Mouse (Mus musculus): ENCODE data around the gene Ppm1n. TPM values are rescaled to one million over a fixed set of nuclear protein-coding genes. Genes with fewer than 3 reads are reported as not detected.
A peak's percentile ranks its signal among the peaks of the same experiment; 100 is the strongest.

Gene Ppm1n
- polyA plus RNA-seq (2016; fragmentation: Nextera tagmentation; extraction: Ambion mirVana), result 0.20 TPM in 1 of 2 replicates, not detected in the other

DNA sequence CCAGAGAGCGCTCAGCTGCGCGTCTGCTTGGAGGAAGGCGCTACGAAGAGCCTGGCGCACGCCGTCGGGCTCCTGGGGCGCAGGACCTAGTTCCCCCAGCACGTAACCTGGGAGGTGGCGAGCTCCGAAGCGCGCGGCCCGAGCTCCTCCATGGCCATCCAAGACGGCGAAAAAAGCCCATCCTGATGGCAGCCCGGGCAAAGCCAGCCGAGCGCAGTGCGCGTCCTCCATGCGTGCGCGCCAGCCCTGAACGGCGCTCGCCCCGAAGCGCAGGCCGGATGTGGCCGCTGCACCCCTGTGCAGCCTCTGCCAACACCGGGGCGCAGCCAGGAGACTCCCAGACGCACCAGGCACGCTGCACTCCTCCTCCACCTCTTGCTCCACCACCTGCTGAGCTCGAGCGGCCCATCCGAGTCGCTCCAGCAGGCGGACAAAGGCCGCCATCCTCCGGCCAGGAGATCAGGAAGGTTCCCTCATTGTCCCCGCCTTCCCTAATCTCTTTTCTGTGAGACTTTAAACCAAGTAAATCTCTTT is at the start of gene Ppm1n:
Gene Ppm1n, minus strand, starts transcription at position 484 of the 534 bp plus-strand sequence.
- H3K27me3 ChIP-seq (replicated peaks), result peaks cover 43% of the 10 kb centered on the region
- H3K9ac ChIP-seq, result no peak within 1 kb of the TSS

DNA sequence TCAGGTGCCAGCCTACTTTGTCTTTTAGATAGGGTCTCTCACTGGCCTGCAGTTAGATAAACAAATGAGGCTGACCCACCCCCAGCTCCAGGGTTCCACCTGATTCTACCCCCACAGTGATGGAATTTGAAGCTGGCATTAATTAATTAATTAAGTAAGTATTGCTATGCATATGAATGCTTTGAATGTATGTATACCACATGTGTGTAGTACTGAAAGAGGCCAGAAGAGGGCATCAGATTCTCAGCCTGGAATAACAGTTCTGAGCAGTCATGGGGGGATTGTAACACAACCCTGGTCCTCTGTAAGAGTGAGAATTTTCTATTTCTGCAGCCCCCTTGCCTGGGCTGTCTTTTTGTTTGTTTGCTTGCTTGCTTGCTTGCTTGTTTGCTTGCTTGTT is 48.6 kb upstream of the Ppm1n start:
- Histone ChIP-seq H3K36me3 (no peaks in the 10 kb centered on the region), H3K9me3 (no peaks in the 10 kb centered on the region), H3K9ac (no peak overlapping the region), H3K4me3 (no peak overlapping the region), H3K4me1 (peaks cover 17% of the 10 kb centered on the region), H3K27me3 (replicated peaks) (no peaks in the 10 kb centered on the region), H3K27ac (no peak overlapping the region), H3K4me2 (replicated peaks) (no peak overlapping the region)
- ATAC-seq (ENCODE audit: low FRiP score, low read depth), result no peak

More for the DNA sequence above, at the start of gene Ppm1n:
- Histone ChIP-seq H3K4me1 (peaks cover 8% of the 10 kb centered on the region), H3K9me3 (no peaks in the 10 kb centered on the region), H3K4me2 (replicated peaks) (peak within 1 kb of the TSS; percentile 51), H3K36me3 (no peaks in the 10 kb centered on the region), H3K4me3 (peak within 1 kb of the TSS; percentile 24), H3K27ac (no peak within 1 kb of the TSS)
- WGBS, result 1% methylated on average over 46 of the region's 46 CpGs
- ATAC-seq (ENCODE audit: low FRiP score, low read depth), result no peak

DNA sequence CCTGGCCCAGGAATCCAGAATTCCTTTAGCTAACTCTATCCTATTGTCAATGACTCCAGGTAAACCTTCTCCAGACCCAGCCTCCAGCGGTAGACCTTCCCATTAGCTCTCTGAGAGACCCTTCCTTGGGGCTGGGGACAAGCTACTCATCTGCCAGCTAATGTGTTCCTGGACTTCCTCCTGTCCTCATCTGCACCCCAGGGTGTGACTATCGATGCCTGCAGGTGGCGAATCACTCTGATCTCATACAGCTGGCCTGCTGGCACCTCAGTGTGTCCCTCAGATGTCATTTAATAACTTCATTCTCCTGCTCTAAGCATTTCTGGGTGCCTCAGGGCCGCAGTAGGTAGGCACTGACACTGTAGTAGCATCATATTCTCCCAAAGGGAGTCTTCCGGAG is 47.9 kb upstream of the Ppm1n start:
- no peaks in the 10 kb centered on the region for H3K27me3 ChIP-seq (replicated peaks)
- 77% methylated on average over 5 of the region's 5 CpGs for WGBS
- H3K36me3 ChIP-seq, result no peaks in the 10 kb centered on the region
- 0 out of 2 replicates have a peak overlapping the region, but pooled peaks have one; percentile 3 for H3K9ac ChIP-seq
- no peak for ATAC-seq (ENCODE audit: low FRiP score, low read depth)
- no peak overlapping the region for H3K4me3 ChIP-seq
- peak overlapping the region; percentile 74; the same call in 1 of the 2 replicates for H3K4me2 ChIP-seq (replicated peaks)
- peaks cover 13% of the 10 kb centered on the region for H3K4me1 ChIP-seq
- H3K9me3 ChIP-seq, result no peaks in the 10 kb centered on the region
- no peak overlapping the region for H3K27ac ChIP-seq

DNA sequence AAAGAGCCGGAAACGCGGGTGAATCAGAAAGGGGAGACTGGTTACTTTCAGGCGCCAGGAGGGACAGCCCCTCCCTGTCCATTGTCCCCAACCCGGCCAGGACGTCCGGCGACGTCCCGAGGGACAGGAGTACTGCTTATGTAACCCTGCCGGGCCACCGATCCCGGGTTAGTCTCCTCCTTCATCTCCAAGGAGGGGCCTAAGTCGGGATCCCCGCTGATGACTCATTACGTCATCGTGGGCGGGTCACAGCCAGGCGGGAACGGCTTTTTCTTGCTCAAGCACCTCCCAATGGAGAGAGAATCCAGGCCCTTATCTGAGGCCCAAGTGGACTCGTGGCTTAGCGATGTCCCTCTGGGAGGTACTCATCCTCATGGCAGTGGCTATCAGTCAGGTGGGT is 47.3 kb upstream of the Ppm1n start:
- peak; percentile 55 for ATAC-seq (ENCODE audit: low FRiP score, low read depth)
- Histone ChIP-seq H3K27ac (no peak overlapping the region), H3K4me3 (peak overlapping the region; percentile 31), H3K4me2 (replicated peaks) (peak overlapping the region; percentile 74), H3K36me3 (no peaks in the 10 kb centered on the region), H3K27me3 (replicated peaks) (no peaks in the 10 kb centered on the region; the same call in 1 of the 2 replicates), H3K9me3 (no peaks in the 10 kb centered on the region), H3K9ac (peak overlapping the region; percentile 42), H3K4me1 (peaks cover 13% of the 10 kb centered on the region)
- WGBS, result 0% methylated on average over 22 of the region's 22 CpGs

DNA sequence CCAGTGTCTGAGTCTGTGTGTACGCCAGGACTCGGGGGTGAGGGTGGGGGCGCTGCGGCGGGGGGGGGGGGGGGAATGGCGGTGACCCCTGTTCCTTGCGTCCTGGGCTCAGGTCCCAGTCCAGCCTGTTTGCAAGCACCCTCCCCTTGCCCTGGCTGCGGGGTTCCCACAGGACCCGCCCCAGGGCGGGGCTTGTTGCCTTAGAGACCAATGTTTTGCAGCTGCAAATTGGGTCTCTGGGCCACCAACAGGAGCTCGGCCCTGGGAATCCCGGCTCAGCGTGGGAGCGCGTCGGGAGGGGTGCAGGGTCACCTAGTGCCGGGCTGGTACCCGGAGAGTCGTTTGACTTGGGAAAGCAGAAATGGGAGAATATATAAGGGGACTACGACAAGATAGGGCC is 46.5 kb upstream of the Ppm1n start:
- Histone ChIP-seq H3K27ac (no peak overlapping the region), H3K4me1 (peaks cover 13% of the 10 kb centered on the region), H3K4me2 (replicated peaks) (peak overlapping the region; percentile 74), H3K4me3 (peak overlapping the region; percentile 31), H3K9me3 (no peaks in the 10 kb centered on the region), H3K36me3 (no peaks in the 10 kb centered on the region), H3K27me3 (replicated peaks) (no peaks in the 10 kb centered on the region; the same call in 1 of the 2 replicates), H3K9ac (peak overlapping the region; percentile 42; the same call in 1 of the 2 replicates)
- WGBS, result 0% methylated on average over 20 of the region's 20 CpGs
- peak; percentile 67 for ATAC-seq (ENCODE audit: low FRiP score, low read depth)

DNA sequence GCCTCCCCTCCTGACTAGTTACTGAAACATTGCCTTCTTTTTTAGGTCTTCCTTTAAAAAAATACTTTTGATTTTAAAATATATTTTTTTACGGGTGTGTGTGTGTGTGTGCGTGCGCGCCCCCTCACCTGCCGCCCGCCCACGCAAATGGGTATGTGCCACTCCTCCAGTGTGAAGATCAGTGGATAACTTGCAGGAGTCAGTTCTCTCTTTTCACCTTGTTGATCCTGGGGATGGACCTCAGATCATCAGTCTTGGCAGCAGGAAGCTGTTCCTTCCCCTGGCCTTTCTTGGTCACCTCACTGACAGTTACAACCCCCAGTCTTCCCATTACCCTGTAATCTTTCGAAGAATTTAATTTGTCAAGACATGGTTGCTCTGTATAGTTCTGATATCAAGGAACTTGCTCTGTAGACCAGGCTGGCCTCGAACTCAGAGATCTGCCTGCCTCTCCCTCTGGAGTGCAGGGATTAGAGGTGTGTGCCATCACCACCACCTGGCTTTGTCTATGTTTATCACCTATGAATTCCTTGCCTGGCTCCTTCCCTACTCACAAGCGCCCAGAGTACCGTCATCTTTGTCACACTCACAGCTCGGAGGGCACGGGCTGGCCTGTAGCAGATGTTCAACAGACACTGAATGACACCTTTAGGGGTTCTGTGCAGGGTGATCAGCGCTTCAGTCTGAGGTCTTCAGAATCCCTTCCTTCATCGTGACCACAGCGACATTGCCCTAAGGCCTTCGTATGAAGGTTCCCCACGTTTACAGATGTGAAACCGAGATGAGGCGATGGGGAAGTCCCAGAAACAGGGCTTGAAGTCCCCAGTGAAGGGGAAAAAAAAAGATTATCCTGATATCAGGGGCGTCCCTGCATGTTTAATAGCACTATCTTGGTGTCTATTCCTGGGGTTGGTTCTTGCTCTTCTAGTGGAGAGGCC is 45.7 kb upstream of the Ppm1n start:
- Histone ChIP-seq H3K36me3 (no peaks in the 10 kb centered on the region), H3K9ac (no peak overlapping the region), H3K27me3 (replicated peaks) (no peaks in the 10 kb centered on the region; the same call in 1 of the 2 replicates), H3K4me2 (replicated peaks) (0 out of 2 replicates have a peak overlapping the region, but pooled peaks have one; percentile 74), H3K27ac (no peak overlapping the region), H3K4me3 (no peak overlapping the region), H3K9me3 (no peaks in the 10 kb centered on the region), H3K4me1 (peaks cover 13% of the 10 kb centered on the region)
- WGBS, result 75% methylated on average over 21 of the region's 21 CpGs
- no peak for ATAC-seq (ENCODE audit: low FRiP score, low read depth)

DNA sequence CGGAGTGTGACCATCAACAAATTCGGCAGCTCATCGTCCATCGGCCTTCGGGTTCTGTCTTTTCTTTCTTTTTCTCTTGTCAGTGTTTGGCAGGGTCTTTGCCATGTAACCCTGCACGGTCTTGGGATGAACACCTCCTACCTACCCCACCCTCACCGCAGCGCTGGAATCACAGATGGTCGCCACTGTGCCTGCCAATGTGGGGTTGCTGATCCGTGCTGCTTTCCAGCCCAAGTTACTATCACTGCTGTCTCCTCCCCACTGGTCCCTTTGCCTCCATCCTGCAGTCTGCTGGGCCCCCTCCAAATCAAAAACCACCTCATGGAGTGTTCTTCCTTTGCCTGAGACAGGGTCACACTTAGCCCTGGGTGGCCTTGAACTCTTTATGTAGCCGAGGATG is 44.4 kb upstream of the Ppm1n start:
- H3K9me3 ChIP-seq, result no peaks in the 10 kb centered on the region
- H3K9ac ChIP-seq, result no peak overlapping the region
- H3K36me3 ChIP-seq, result no peaks in the 10 kb centered on the region
- peaks cover 24% of the 10 kb centered on the region for H3K4me1 ChIP-seq
- peaks cover 2% of the 10 kb centered on the region; the same call in 1 of the 2 replicates for H3K27me3 ChIP-seq (replicated peaks)
- no peak for ATAC-seq (ENCODE audit: low FRiP score, low read depth)
- 86% methylated on average over 11 of the region's 11 CpGs for WGBS
- no peak overlapping the region for H3K4me2 ChIP-seq (replicated peaks)
- no peak overlapping the region for H3K4me3 ChIP-seq
- no peak overlapping the region for H3K27ac ChIP-seq

DNA sequence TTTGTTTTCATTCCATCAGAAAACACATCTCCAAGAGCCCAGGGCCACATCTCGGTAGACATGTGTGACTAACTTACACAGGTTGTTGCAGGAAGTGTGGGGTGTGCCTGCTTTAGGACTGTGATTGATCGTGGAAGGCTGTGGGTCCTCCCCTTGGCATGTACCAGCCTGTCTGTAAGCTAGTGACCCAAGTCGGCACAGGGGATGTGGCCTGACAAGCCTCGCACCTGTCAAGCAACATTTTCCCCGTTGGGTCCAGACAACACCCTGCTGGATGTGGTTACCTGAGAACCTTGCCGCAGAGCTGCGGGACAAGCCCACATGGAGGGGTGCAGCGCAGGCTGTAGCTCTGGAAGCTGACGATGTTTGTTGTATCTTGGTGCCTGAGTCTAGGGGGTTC is 42.6 kb upstream of the Ppm1n start:
- no peak overlapping the region for H3K27ac ChIP-seq
- H3K9ac ChIP-seq, result no peak overlapping the region
- ATAC-seq (ENCODE audit: low FRiP score, low read depth), result no peak
- H3K4me2 ChIP-seq (replicated peaks), result no peak overlapping the region
- no peaks in the 10 kb centered on the region for H3K9me3 ChIP-seq
- 53% methylated on average over 9 of the region's 9 CpGs for WGBS
- no peak overlapping the region for H3K4me3 ChIP-seq
- peaks cover 18% of the 10 kb centered on the region for H3K27me3 ChIP-seq (replicated peaks)
- H3K36me3 ChIP-seq, result no peaks in the 10 kb centered on the region
- H3K4me1 ChIP-seq, result peaks cover 24% of the 10 kb centered on the region

DNA sequence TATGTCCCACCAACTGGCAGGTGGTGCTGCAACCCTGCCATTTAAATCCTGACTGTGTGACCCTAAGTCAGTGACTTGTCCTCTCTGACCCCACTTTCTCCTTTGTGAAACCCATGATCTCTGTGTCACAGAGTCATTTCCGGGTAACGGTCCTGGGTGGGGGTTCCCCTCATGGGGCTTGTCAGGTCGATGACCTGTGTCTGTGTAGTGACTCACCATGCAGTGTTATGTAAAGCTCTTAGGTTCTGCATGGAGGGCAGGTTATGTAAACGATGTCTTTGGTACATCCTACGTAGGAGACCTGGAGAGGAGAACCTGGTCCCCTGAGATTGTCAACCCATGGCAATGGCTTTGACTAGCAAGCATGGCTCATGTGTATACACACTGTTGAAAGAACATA is 41.6 kb upstream of the Ppm1n start:
- peaks cover 16% of the 10 kb centered on the region for H3K4me1 ChIP-seq
- H3K27ac ChIP-seq, result no peak overlapping the region
- peaks cover 21% of the 10 kb centered on the region for H3K27me3 ChIP-seq (replicated peaks)
- no peak overlapping the region for H3K4me3 ChIP-seq
- WGBS, result 70% methylated on average over 5 of the region's 5 CpGs
- no peaks in the 10 kb centered on the region for H3K36me3 ChIP-seq
- no peak for ATAC-seq (ENCODE audit: low FRiP score, low read depth)
- no peak overlapping the region for H3K9ac ChIP-seq
- no peak overlapping the region for H3K4me2 ChIP-seq (replicated peaks)
- H3K9me3 ChIP-seq, result no peaks in the 10 kb centered on the region

DNA sequence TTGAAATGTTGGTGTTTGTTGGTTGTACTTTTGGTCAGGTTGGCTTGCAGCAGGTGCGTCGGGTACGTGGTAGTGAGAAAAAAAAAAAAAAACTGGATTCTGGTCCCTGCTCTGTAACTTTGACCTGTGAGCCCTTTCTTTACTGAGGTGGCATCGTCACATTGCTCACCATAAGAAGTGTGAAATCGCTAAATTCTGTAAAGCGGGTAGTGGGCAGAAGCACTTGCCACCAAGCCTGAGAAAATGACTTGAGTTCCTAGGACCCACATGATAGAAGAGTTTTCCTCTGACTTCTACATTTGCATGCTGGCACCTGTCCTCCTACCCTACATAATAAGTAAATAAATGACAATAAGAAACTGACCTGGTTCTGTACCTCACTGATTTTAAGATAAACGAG is 40.8 kb upstream of the Ppm1n start:
- Histone ChIP-seq H3K9me3 (no peaks in the 10 kb centered on the region), H3K36me3 (no peaks in the 10 kb centered on the region), H3K27me3 (replicated peaks) (peaks cover 21% of the 10 kb centered on the region), H3K9ac (no peak overlapping the region), H3K4me1 (peaks cover 15% of the 10 kb centered on the region), H3K4me3 (no peak overlapping the region), H3K4me2 (replicated peaks) (peak overlapping the region; percentile 81), H3K27ac (no peak overlapping the region)
- no peak for ATAC-seq (ENCODE audit: low FRiP score, low read depth)
- 40% methylated on average over 7 of the region's 7 CpGs for WGBS

DNA sequence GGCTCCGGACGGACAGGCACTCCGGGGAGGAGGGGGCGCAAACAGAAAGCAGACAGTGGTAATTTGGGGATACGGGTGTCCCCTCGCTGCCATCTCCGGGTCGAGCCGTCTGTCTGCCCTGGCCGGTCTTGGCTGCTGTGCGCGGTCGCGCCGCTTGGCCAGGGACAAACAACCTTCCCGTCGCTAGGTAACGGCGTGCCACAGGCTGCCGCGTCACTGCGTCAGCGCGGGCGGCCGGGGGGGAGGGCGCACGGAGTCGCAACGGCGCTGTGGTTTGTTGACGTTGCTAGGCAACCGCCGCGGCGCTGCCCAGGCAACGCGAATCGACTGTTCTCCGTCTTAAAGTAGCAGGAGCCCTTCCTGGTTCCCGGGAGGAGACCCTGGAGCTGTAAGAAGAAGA is 40.0 kb upstream of the Ppm1n start:
- H3K9me3 ChIP-seq, result no peaks in the 10 kb centered on the region
- no peaks in the 10 kb centered on the region for H3K36me3 ChIP-seq
- peak overlapping the region; percentile 81 for H3K4me2 ChIP-seq (replicated peaks)
- peak overlapping the region; percentile 41 for H3K4me3 ChIP-seq
- WGBS, result under 1% methylated on average over 41 of the region's 41 CpGs
- ATAC-seq (ENCODE audit: low FRiP score, low read depth), result peak; percentile 93
- H3K9ac ChIP-seq, result peak overlapping the region; percentile 57
- H3K27ac ChIP-seq, result no peak overlapping the region
- peaks cover 15% of the 10 kb centered on the region for H3K4me1 ChIP-seq
- H3K27me3 ChIP-seq (replicated peaks), result peaks cover 21% of the 10 kb centered on the region

DNA sequence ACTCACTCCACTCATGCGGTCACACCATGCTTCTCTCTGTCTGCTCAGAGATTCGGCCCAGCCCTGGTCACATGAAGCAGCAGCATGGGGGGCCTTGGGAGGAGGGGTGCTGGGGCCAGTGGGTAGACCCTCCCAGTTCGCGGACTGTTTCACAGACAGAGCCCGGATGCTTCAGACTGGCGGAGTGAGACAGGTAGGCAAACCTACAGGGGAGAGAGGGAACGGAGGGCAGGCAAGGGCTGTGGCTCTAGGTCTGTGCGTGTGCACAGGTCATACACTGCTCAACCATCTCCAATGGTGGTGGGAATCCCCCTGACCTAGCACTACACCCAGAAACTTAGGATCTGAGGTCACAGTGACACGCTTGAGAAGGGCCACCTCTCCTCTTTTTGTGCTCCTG is 39.6 kb upstream of the Ppm1n start:
- Histone ChIP-seq H3K9me3 (no peaks in the 10 kb centered on the region), H3K4me1 (peaks cover 15% of the 10 kb centered on the region), H3K36me3 (no peaks in the 10 kb centered on the region), H3K27me3 (replicated peaks) (peaks cover 21% of the 10 kb centered on the region), H3K9ac (peak overlapping the region; percentile 57), H3K4me2 (replicated peaks) (peak overlapping the region; percentile 81), H3K4me3 (peak overlapping the region; percentile 41), H3K27ac (no peak overlapping the region)
- peak; percentile 77 for ATAC-seq (ENCODE audit: low FRiP score, low read depth)
- WGBS, result 24% methylated on average over 9 of the region's 9 CpGs

Measured in neural tube, embryonic 12.5 days (tissue).